Mouse (Mus musculus): Measurements from ENCODE around the gene Tk1.

The Tk1 gene

GRCm38 (mm10) chr11:117769683-117770047 is 56.2 kb downstream of the Tk1 start:
- no peak for DNase-seq (ENCODE audit: low read depth, low spot score)

- no peak for DNase-seq (ENCODE audit: low read depth, low spot score)
Observed at GRCm38 (mm10) chr11:117768725-117769682, 56.9 kb downstream of the Tk1 start.

GRCm38 (mm10) chr11:117766275-117766674 is 59.6 kb downstream of the Tk1 start:
- no peak for DNase-seq (ENCODE audit: low read depth, low spot score)
